Mouse (Mus musculus): Measurements from ENCODE around the gene Afmid. TPM values are rescaled to one million over a fixed set of nuclear protein-coding genes. Genes with fewer than 3 reads are reported as not detected.

Afmid gene
- total and polyA plus RNA-seq, 2 experiments from 2014 or later = 9.1 to 11.1 TPM

- Histone ChIP-seq H3K4me1 (ENCODE audit: insufficient read depth, low read length) (no peaks in the 10 kb centered on the region), H3K27ac (ENCODE audit: low read depth, low read length) (no peak overlapping the region), H3K9me3 (ENCODE audit: low read length) (no peaks in the 10 kb centered on the region), H3K4me2 (ENCODE audit: low read depth, low read length, poor library complexity, severe bottlenecking) (no peak overlapping the region), H3K4me3 (ENCODE audit: low read depth, low read length) (no peak overlapping the region), H3K9ac (replicated peaks; ENCODE audit: low read length, poor library complexity, severe bottlenecking) (no peak overlapping the region), H3K27me3 (ENCODE audit: insufficient read depth, low read length) (no peaks in the 10 kb centered on the region), H3K36me3 (ENCODE audit: insufficient read depth, low read length) (no peaks in the 10 kb centered on the region)
- DNase-seq (ENCODE audit: low spot score) = no peak
- WGBS = 91% methylated on average over 8 of the region's 8 CpGs
- ATAC-seq (ENCODE audit: low FRiP score) = no peak
- no peak for TF ChIP-seq CTCF (IDR thresholded peaks at IDR 0.05)
Observed at GRCm38 (mm10) chr11:117834086-117834485, 8.4 kb downstream of the Afmid start.

GRCm38 (mm10) chr11:117836306-117836705 is 10.6 kb downstream of the Afmid start:
- Histone ChIP-seq H3K4me2 (ENCODE audit: low read depth, low read length, poor library complexity, severe bottlenecking) (peak overlapping the region; percentile 26), H3K27ac (ENCODE audit: low read depth, low read length) (no peak overlapping the region), H3K36me3 (ENCODE audit: insufficient read depth, low read length) (no peaks in the 10 kb centered on the region), H3K9me3 (ENCODE audit: low read length) (no peaks in the 10 kb centered on the region), H3K9ac (replicated peaks; ENCODE audit: low read length, poor library complexity, severe bottlenecking) (no peak overlapping the region), H3K27me3 (ENCODE audit: insufficient read depth, low read length) (no peaks in the 10 kb centered on the region), H3K4me1 (ENCODE audit: insufficient read depth, low read length) (no peaks in the 10 kb centered on the region), H3K4me3 (ENCODE audit: low read depth, low read length) (0 out of 2 replicates have a peak overlapping the region, but pooled peaks have one; percentile 8)
- WGBS = 33% methylated on average over 13 of the region's 13 CpGs
- ATAC-seq (ENCODE audit: low FRiP score) = no peak
- DNase-seq (ENCODE audit: low spot score) = peak; percentile 34
- TF ChIP-seq CTCF (IDR thresholded peaks at IDR 0.05) = no peak

GRCm38 (mm10) chr11:117838572-117838971 is 12.8 kb downstream of the Afmid start:
- DNase-seq (ENCODE audit: low spot score) (no peak), ATAC-seq (ENCODE audit: low FRiP score) (no peak)
- no peaks in the 10 kb centered on the region for H3K27me3 ChIP-seq (ENCODE audit: insufficient read depth, low read length)
- H3K9me3 ChIP-seq (ENCODE audit: low read length) = no peaks in the 10 kb centered on the region
- H3K36me3 ChIP-seq (ENCODE audit: insufficient read depth, low read length) = no peaks in the 10 kb centered on the region
- no peaks in the 10 kb centered on the region for H3K4me1 ChIP-seq (ENCODE audit: insufficient read depth, low read length)
- no peak overlapping the region for H3K4me2 ChIP-seq (ENCODE audit: low read depth, low read length, poor library complexity, severe bottlenecking)
- H3K27ac ChIP-seq (ENCODE audit: low read depth, low read length) = no peak overlapping the region
- H3K4me3 ChIP-seq (ENCODE audit: low read depth, low read length) = no peak overlapping the region
- no peak overlapping the region for H3K9ac ChIP-seq (replicated peaks; ENCODE audit: low read length, poor library complexity, severe bottlenecking)
- TF ChIP-seq CTCF (IDR thresholded peaks at IDR 0.05) = no peak
- 62% methylated on average over 2 of the region's 2 CpGs for WGBS

- ATAC-seq (ENCODE audit: low FRiP score) (no peak), DNase-seq (ENCODE audit: low spot score) (no peak)
- no peak overlapping the region for H3K27ac ChIP-seq (ENCODE audit: low read depth, low read length)
- no peak for TF ChIP-seq CTCF (IDR thresholded peaks at IDR 0.05)
- no peak overlapping the region for H3K4me3 ChIP-seq (ENCODE audit: low read depth, low read length)
- H3K9me3 ChIP-seq (ENCODE audit: low read length) = no peaks in the 10 kb centered on the region
- no peaks in the 10 kb centered on the region for H3K4me1 ChIP-seq (ENCODE audit: insufficient read depth, low read length)
- no peaks in the 10 kb centered on the region for H3K27me3 ChIP-seq (ENCODE audit: insufficient read depth, low read length)
- H3K36me3 ChIP-seq (ENCODE audit: insufficient read depth, low read length) = no peaks in the 10 kb centered on the region
- no peak overlapping the region for H3K9ac ChIP-seq (replicated peaks; ENCODE audit: low read length, poor library complexity, severe bottlenecking)
- no peak overlapping the region for H3K4me2 ChIP-seq (ENCODE audit: low read depth, low read length, poor library complexity, severe bottlenecking)
- 68% methylated on average over 1 of the region's 1 CpGs for WGBS
Observed at GRCm38 (mm10) chr11:117839021-117839420, 13.3 kb downstream of the Afmid start.

GRCm38 (mm10) chr11:117840910-117841309 is 15.2 kb downstream of the Afmid start:
- no peak for TF ChIP-seq CTCF (IDR thresholded peaks at IDR 0.05)
- WGBS = 57% methylated on average over 1 of the region's 1 CpGs
- Histone ChIP-seq H3K27me3 (ENCODE audit: insufficient read depth, low read length) (no peaks in the 10 kb centered on the region), H3K9me3 (ENCODE audit: low read length) (no peaks in the 10 kb centered on the region), H3K36me3 (ENCODE audit: insufficient read depth, low read length) (no peaks in the 10 kb centered on the region), H3K9ac (replicated peaks; ENCODE audit: low read length, poor library complexity, severe bottlenecking) (no peak overlapping the region), H3K27ac (ENCODE audit: low read depth, low read length) (no peak overlapping the region), H3K4me1 (ENCODE audit: insufficient read depth, low read length) (no peaks in the 10 kb centered on the region), H3K4me3 (ENCODE audit: low read depth, low read length) (no peak overlapping the region), H3K4me2 (ENCODE audit: low read depth, low read length, poor library complexity, severe bottlenecking) (no peak overlapping the region)
- DNase-seq (ENCODE audit: low spot score) = no peak
- ATAC-seq (ENCODE audit: low FRiP score) = no peak

- 84% methylated on average over 2 of the region's 2 CpGs for WGBS
- no peak overlapping the region for H3K27ac ChIP-seq (ENCODE audit: low read depth, low read length)
- H3K9me3 ChIP-seq (ENCODE audit: low read length) = no peaks in the 10 kb centered on the region
- DNase-seq (ENCODE audit: low spot score) (no peak), ATAC-seq (ENCODE audit: low FRiP score) (no peak)
- H3K36me3 ChIP-seq (ENCODE audit: insufficient read depth, low read length) = no peaks in the 10 kb centered on the region
- no peak for TF ChIP-seq CTCF (IDR thresholded peaks at IDR 0.05)
- no peaks in the 10 kb centered on the region; the same call in 1 of the 2 replicates for H3K4me1 ChIP-seq (ENCODE audit: insufficient read depth, low read length)
- H3K4me3 ChIP-seq (ENCODE audit: low read depth, low read length) = no peak overlapping the region
- no peak overlapping the region for H3K4me2 ChIP-seq (ENCODE audit: low read depth, low read length, poor library complexity, severe bottlenecking)
- no peak overlapping the region for H3K9ac ChIP-seq (replicated peaks; ENCODE audit: low read length, poor library complexity, severe bottlenecking)
- H3K27me3 ChIP-seq (ENCODE audit: insufficient read depth, low read length) = no peaks in the 10 kb centered on the region
Observed at GRCm38 (mm10) chr11:117843434-117843833, 17.7 kb downstream of the Afmid start.

Measured in midbrain, postnatal 0 days (tissue).